Mouse (Mus musculus) limb, embryonic 10.5 days (tissue): ENCODE data around the gene Lce1a2. TPM values are rescaled to one million over a fixed set of nuclear protein-coding genes. Genes with fewer than 3 reads are reported as not detected.
"Not testable (repeated sequence)": the region's sequence is repeated elsewhere in the genome, so short reads cannot be mapped to it uniquely, and the experiment has no call there.

ENCODE experiments used
- DNase-seq: peaks from one replicate; pipeline ENCODE4 v3.0.0-alpha.2; 2017; ENCODE audit warnings: low spot score
- H3K27ac ChIP-seq: fragments of 300-500 bp; sonication (generic); 2 replicates; pipeline ENCODE4 v1.5.1; 2016; ENCODE audit warnings: mild to moderate bottlenecking
- H3K27me3 ChIP-seq: fragments of 300-500 bp; sonication (generic); 2 replicates; pipeline ENCODE4 v1.6.1; 2016; ENCODE audit warnings: low read depth, mild to moderate bottlenecking; ENCODE audit not compliant: poor library complexity, severe bottlenecking
- H3K36me3 ChIP-seq: fragments of 300-500 bp; sonication (generic); 2 replicates; pipeline ENCODE4 v1.6.1; 2016; ENCODE audit warnings: mild to moderate bottlenecking, moderate library complexity
- H3K4me1 ChIP-seq: fragments of 300-500 bp; sonication (generic); 2 replicates; pipeline ENCODE4 v1.6.1; 2016
- H3K4me3 ChIP-seq: fragments of 300-500 bp; sonication (generic); 2 replicates; pipeline ENCODE4 v1.5.1; 2016; ENCODE audit warnings: mild to moderate bottlenecking, moderate library complexity
- H3K9me3 ChIP-seq: fragments of 300-500 bp; sonication (generic); replicated peaks from 2 replicates; pipeline ENCODE4 v1.6.1; 2016; ENCODE audit warnings: mild to moderate bottlenecking
- WGBS: fragments of 180-500 bp; shearing (Covaris S2); methylation state at CpG from one replicate; pipeline ENCODE4 v1.1.7; 2016; 5-methylcytosine and 5-hydroxymethylcytosine counted together
- polyA plus RNA-seq: library from polyadenylated mRNA; unstranded; fragments of >200 nt; fragmentation: Nextera tagmentation; extraction: Ambion mirVana; gene quantifications from 2 replicates; pipeline ENCODE4 v1.2.1, GENCODE M21; 2016

Lce1a2 gene
- not detected in 2 replicates for polyA plus RNA-seq

GRCm38 (mm10) chr3:92670215-92670614, at the start of gene Lce1a2:
Gene Lce1a2, minus strand, starts transcription at chr3:92670315.
- H3K27ac ChIP-seq: no peak within 1 kb of the TSS
- H3K27me3 ChIP-seq: no peaks in the 10 kb centered on the region
- H3K36me3 ChIP-seq: no peaks in the 10 kb centered on the region
- no peaks in the 10 kb centered on the region for H3K9me3 ChIP-seq
- H3K4me1 ChIP-seq: no peaks in the 10 kb centered on the region
- no peak within 1 kb of the TSS for H3K4me3 ChIP-seq
- no peak for DNase-seq

GRCm38 (mm10) chr3:92715122-92715521, 45.0 kb upstream of the Lce1a2 start:
- Histone ChIP-seq H3K27ac (no peak overlapping the region), H3K4me3 (no peak overlapping the region), H3K27me3 (no peaks in the 10 kb centered on the region), H3K4me1 (no peaks in the 10 kb centered on the region), H3K9me3 (no peaks in the 10 kb centered on the region), H3K36me3 (no peaks in the 10 kb centered on the region)
- no peak for DNase-seq

DNA sequence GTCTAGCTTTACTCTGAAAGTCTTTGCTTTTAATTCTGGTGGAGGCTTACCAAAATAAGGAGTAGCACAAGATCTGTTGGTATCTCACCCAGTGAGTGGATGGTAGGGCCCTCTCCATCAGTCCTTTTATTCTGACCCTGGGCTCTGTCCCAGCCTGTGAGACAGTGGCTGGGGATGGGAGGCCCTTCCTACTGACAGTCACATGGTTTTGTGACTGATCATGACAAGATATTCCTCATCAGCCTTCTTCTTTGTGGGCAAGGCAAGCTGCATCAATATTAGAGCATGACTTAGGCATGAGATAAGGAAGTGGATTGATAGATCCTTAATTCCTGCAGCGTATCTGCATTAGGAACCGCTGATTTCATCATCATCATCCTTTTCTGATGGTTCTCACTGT, 38.9 kb upstream of the Lce1a2 start, which contains the start of gene Lce1e:
TSS of gene Lce1e (minus strand) at position 101 of the 400 bp plus-strand sequence.
- no peaks in the 10 kb centered on the region for H3K36me3 ChIP-seq
- no peak within 1 kb of the TSS for H3K4me3 ChIP-seq
- DNase-seq: no peak
- H3K9me3 ChIP-seq: no peaks in the 10 kb centered on the region
- WGBS: 88% methylated on average over 2 of the region's 2 CpGs
- no peaks in the 10 kb centered on the region for H3K27me3 ChIP-seq
- no peaks in the 10 kb centered on the region for H3K4me1 ChIP-seq
- no peak within 1 kb of the TSS for H3K27ac ChIP-seq

DNA sequence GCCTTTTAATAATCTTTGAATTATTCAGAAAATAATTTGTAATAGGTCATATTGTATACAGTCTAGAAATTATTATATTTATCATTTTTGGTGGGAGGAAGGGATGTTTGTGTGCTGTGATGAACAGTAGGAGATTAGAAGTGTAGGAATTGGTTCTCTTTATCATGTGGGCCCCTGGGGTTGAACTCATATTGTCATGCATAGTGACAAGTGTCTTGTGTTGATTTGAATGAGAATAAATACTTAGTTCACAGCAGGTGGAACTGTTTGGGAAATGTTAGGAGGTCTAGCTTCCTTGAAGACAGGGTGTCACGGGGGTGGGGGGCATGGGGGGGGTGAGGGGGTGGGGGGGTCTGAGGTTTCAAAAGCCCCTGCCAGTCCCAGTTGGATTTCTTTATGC, 24.5 kb upstream of the Lce1a2 start:
- H3K36me3 ChIP-seq: no peaks in the 10 kb centered on the region
- WGBS: 50% methylated on average over 1 of the region's 1 CpGs
- no peaks in the 10 kb centered on the region for H3K9me3 ChIP-seq
- no peaks in the 10 kb centered on the region for H3K4me1 ChIP-seq
- no peaks in the 10 kb centered on the region for H3K27me3 ChIP-seq
- H3K27ac ChIP-seq: no peak overlapping the region
- no peak for DNase-seq
- no peak overlapping the region for H3K4me3 ChIP-seq

GRCm38 (mm10) chr3:92691688-92692087, 21.6 kb upstream of the Lce1a2 start:
- Histone ChIP-seq H3K9me3 (no peaks in the 10 kb centered on the region), H3K36me3 (no peaks in the 10 kb centered on the region), H3K4me3 (no peak overlapping the region), H3K27me3 (no peaks in the 10 kb centered on the region), H3K4me1 (no peaks in the 10 kb centered on the region), H3K27ac (no peak overlapping the region)
- no peak for DNase-seq

DNA sequence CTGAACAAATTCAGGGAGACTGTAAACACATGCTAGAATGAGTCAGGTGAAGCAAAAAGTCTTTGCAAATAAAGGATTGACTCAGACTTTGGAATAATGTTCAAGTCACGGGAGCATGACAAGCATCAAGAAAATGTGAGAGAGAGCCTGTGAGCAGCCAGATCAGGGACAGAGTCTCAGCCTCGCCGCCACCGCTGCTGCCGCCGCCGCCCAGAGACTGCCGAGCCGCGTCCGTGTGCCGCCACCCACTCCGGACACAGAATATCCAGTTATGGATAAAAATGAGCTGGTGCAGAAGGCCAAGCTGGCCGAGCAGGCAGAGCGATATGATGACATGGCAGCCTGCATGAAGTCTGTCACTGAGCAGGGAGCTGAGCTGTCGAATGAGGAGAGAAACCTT, 19.0 kb upstream of the Lce1a2 start:
- not testable (repeated sequence) for DNase-seq, H3K36me3 ChIP-seq, H3K27ac ChIP-seq, H3K9me3 ChIP-seq, H3K4me3 ChIP-seq, H3K27me3 ChIP-seq, H3K4me1 ChIP-seq
- WGBS: 76% methylated on average over 16 of the region's 16 CpGs

GRCm38 (mm10) chr3:92687110-92687509, 17.0 kb upstream of the Lce1a2 start, which contains the start of gene Lce1d:
Gene Lce1d, minus strand, starts transcription at chr3:92687210.
- Histone ChIP-seq H3K9me3 (no peaks in the 10 kb centered on the region), H3K4me1 (no peaks in the 10 kb centered on the region), H3K27me3 (no peaks in the 10 kb centered on the region), H3K36me3 (no peaks in the 10 kb centered on the region), H3K27ac (no peak within 1 kb of the TSS), H3K4me3 (no peak within 1 kb of the TSS)
- DNase-seq: no peak
- 64% methylated on average over 2 of the region's 2 CpGs for WGBS

DNA sequence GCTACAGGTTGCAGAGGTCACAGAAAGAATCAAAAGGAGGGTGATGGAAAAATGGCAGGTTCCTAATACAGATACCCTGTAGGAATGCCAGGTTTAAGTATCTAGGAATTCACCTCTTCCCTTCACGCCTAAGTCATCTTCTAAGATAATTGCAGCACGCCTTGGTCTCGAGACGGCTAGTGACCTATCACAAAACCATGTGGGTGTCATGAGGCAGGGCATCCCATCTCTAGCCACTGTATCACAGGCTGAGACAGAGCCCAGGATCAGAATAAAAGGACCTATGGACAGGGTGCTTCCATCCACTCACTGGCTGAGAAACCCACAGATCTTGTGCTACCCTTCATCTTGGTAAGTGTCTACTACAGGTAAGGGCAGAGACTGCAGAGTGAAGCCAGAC, 8.8 kb upstream of the Lce1a2 start, which contains the start of gene Lce1c:
TSS of gene Lce1c (plus strand) at position 301 of the 400 bp plus-strand sequence.
- H3K27ac ChIP-seq: no peak within 1 kb of the TSS
- no peaks in the 10 kb centered on the region for H3K27me3 ChIP-seq
- no peaks in the 10 kb centered on the region for H3K4me1 ChIP-seq
- WGBS: 82% methylated on average over 4 of the region's 4 CpGs
- DNase-seq: no peak
- no peaks in the 10 kb centered on the region for H3K36me3 ChIP-seq
- no peak within 1 kb of the TSS for H3K4me3 ChIP-seq
- H3K9me3 ChIP-seq: no peaks in the 10 kb centered on the region

DNA sequence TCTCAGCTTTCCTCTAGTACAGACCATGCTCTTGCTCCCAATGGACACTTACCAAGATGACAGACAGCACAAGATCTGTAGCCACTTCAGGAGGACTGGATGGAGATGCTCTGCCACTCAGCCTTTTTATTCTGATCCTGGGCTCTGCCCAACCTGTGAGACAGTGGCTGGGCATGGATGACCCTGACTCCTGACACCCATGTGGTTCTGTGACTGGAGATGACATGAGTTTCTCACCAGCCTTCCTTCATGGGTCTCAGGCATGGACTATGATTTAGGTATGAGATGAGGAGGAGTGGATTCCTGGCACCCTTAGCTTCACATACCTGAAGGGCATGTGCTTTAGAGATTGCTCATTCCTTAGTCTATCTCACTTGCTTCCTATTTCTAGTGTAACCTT, 13.3 kb downstream of the Lce1a2 start, which contains the start of gene Lce1b:
TSS of gene Lce1b (minus strand) at position 101 of the 400 bp plus-strand sequence.
- no peak for DNase-seq
- Histone ChIP-seq H3K4me1 (no peaks in the 10 kb centered on the region), H3K36me3 (no peaks in the 10 kb centered on the region), H3K9me3 (no peaks in the 10 kb centered on the region), H3K27me3 (no peaks in the 10 kb centered on the region), H3K27ac (no peak within 1 kb of the TSS), H3K4me3 (no peak within 1 kb of the TSS)

- H3K4me1 ChIP-seq: no peaks in the 10 kb centered on the region
- no peak within 1 kb of the TSS for H3K4me3 ChIP-seq
- 91% methylated on average over 1 of the region's 1 CpGs for WGBS
- H3K9me3 ChIP-seq: no peaks in the 10 kb centered on the region
- H3K27me3 ChIP-seq: no peaks in the 10 kb centered on the region
- no peak within 1 kb of the TSS for H3K27ac ChIP-seq
- DNase-seq: no peak
- no peaks in the 10 kb centered on the region for H3K36me3 ChIP-seq
Observed at GRCm38 (mm10) chr3:92648207-92648606, 21.9 kb downstream of the Lce1a2 start, which contains the start of gene Lce1a1. Gene Lce1a1, minus strand, starts transcription at chr3:92648307.

- DNase-seq: no peak
- Histone ChIP-seq H3K4me3 (no peak overlapping the region), H3K27ac (no peak overlapping the region), H3K36me3 (no peaks in the 10 kb centered on the region), H3K4me1 (no peaks in the 10 kb centered on the region), H3K9me3 (no peaks in the 10 kb centered on the region), H3K27me3 (no peaks in the 10 kb centered on the region)
- 91% methylated on average over 15 of the region's 15 CpGs for WGBS
Observed at GRCm38 (mm10) chr3:92639854-92640253, 30.3 kb downstream of the Lce1a2 start.

GRCm38 (mm10) chr3:92638653-92638991, 31.5 kb downstream of the Lce1a2 start:
- H3K36me3 ChIP-seq: no peaks in the 10 kb centered on the region
- no peaks in the 10 kb centered on the region for H3K4me1 ChIP-seq
- H3K4me3 ChIP-seq: no peak overlapping the region
- 86% methylated on average over 3 of the region's 3 CpGs for WGBS
- H3K27ac ChIP-seq: no peak overlapping the region
- no peaks in the 10 kb centered on the region for H3K9me3 ChIP-seq
- DNase-seq: no peak
- no peaks in the 10 kb centered on the region for H3K27me3 ChIP-seq

DNA sequence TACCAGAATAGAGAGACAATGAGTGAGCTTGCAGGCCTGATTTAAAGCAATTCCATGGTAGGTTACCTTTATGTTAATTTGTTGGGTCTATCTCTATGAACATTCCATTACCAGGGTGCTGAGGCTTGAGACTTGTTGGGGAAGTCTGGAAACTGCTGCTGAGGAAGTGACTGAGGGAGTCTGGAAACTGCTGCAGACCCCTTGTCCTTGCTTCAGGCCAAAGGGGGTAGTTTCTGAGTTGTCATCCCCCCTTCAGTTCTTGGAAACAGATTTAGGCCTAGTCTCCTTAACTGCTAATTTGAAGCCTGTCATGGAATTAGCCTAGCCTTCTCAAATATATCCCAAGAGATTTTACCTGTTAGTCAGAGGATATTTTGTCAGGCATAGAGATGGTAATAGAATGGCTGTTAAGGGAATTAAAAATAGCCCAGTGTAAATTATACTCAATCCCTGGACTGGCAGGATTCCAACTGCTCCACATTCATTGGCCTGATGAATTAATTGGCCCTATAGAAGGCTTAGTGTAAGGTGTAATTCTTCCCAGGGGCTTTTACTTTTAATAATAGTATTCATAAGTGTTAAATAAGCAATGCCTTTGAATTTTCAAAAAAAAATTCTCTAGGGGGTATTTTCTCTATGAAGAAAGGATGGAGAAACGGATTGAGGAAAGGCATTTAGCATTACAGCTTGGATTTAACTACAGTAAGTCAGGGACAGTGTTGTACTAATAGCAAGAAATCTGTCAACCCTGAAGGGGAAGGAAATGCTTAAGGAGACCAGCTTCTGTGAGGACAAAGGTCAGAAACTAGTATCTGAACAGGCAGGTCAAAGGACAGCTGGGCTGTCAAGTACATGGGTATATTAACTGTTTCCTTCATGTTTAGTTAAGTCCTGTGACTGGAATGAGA, 32.1 kb downstream of the Lce1a2 start:
- no peak for DNase-seq
- Histone ChIP-seq H3K36me3 (no peaks in the 10 kb centered on the region), H3K4me1 (no peaks in the 10 kb centered on the region), H3K27me3 (no peaks in the 10 kb centered on the region), H3K27ac (no peak overlapping the region), H3K9me3 (no peaks in the 10 kb centered on the region), H3K4me3 (no peak overlapping the region)
- WGBS: 70% methylated on average over 1 of the region's 1 CpGs
